Mouse (Mus musculus) stomach, embryonic 16.5 days (tissue): ENCODE results near the gene Ephx3. TPM values are rescaled to one million over a fixed set of nuclear protein-coding genes. Genes with fewer than 3 reads are reported as not detected.
"Not testable (repeated sequence)": the region's sequence is repeated elsewhere in the genome, so short reads cannot be mapped to it uniquely, and the experiment has no call there.

Source experiments
- ATAC-seq: fragments of 200-750 bp; cut with Nextera tagmentation; 2 replicates; pipeline ENCODE4 v1.8.0; 2017; ENCODE audit warnings: moderate number of reproducible peaks, moderate TSS enrichment; ENCODE audit not compliant: insufficient read depth, low FRiP score
- H3K27ac ChIP-seq: fragments of 300-500 bp; sonication (generic); 2 replicates; pipeline ENCODE4 v1.5.1; 2014; ENCODE audit warnings: low read length
- H3K27me3 ChIP-seq: fragments of 300-500 bp; sonication (generic); 2 replicates; pipeline ENCODE4 v1.6.1; 2014; ENCODE audit warnings: low read length, control low read depth, mixed read lengths; ENCODE audit not compliant: control insufficient read depth, insufficient read depth
- H3K36me3 ChIP-seq: fragments of 300-500 bp; sonication (generic); 2 replicates; pipeline ENCODE4 v1.6.1; 2014; ENCODE audit warnings: low read length; ENCODE audit not compliant: control insufficient read depth, insufficient read depth
- H3K4me1 ChIP-seq: fragments of 300-500 bp; sonication (generic); 2 replicates; pipeline ENCODE4 v1.6.1; 2014; ENCODE audit warnings: low read length, control low read depth, mixed read lengths; ENCODE audit not compliant: control insufficient read depth, insufficient read depth
- H3K4me2 ChIP-seq: fragments of 300-500 bp; sonication (generic); 2 replicates; pipeline ENCODE4 v1.6.1; 2014; ENCODE audit warnings: low read depth, low read length, mixed read lengths
- H3K4me3 ChIP-seq: fragments of 300-500 bp; sonication (generic); replicated peaks from 2 replicates; pipeline ENCODE4 v1.5.1; 2014; ENCODE audit warnings: mild to moderate bottlenecking, low read length
- H3K9ac ChIP-seq: fragments of 300-500 bp; sonication (generic); 2 replicates; pipeline ENCODE4 v1.6.1; 2014; ENCODE audit warnings: low read length
- H3K9me3 ChIP-seq: fragments of 300-500 bp; sonication (generic); replicated peaks from 2 replicates; pipeline ENCODE4 v1.6.1; 2016; ENCODE audit warnings: low read length, control low read depth; ENCODE audit not compliant: control insufficient read depth
- WGBS: fragments of 180-500 bp; shearing (Covaris S2); extraction: QIAGEN DNeasy Blood & Tissue Kit; methylation state at CpG from one replicate; pipeline ENCODE4 v1.1.7; 2014; 5-methylcytosine and 5-hydroxymethylcytosine counted together
- polyA plus RNA-seq: library from polyadenylated mRNA; unstranded; fragments of >200 nt; fragmentation: Nextera tagmentation; extraction: Ambion mirVana; gene quantifications from 2 replicates; pipeline ENCODE4 v1.2.1, GENCODE M21; 2015

Gene Ephx3
- polyA plus RNA-seq, result 14.4 and 25.3 TPM in 2 replicates

GRCm38 (mm10) chr17:32188863-32189636, at the start of gene Ephx3:
Ephx3 (minus strand) TSS chr17:32189549.
- H3K9ac ChIP-seq, result peak within 1 kb of the TSS; percentile 58
- H3K27me3 ChIP-seq, result peaks cover 4% of the 10 kb centered on the region; the same call in 1 of the 2 replicates
- H3K4me2 ChIP-seq, result peak within 1 kb of the TSS; percentile 82
- H3K9me3 ChIP-seq, result no peaks in the 10 kb centered on the region
- no peak within 1 kb of the TSS; the same call in 1 of the 2 replicates for H3K27ac ChIP-seq
- WGBS, result 7% methylated on average over 42 of the region's 42 CpGs
- peaks cover 15% of the 10 kb centered on the region for H3K4me1 ChIP-seq
- peak within 1 kb of the TSS; percentile 46 for H3K4me3 ChIP-seq
- no peaks in the 10 kb centered on the region for H3K36me3 ChIP-seq
- no peak for ATAC-seq

- Histone ChIP-seq H3K4me1 (peaks cover 9% of the 10 kb centered on the region), H3K36me3 (no peaks in the 10 kb centered on the region), H3K4me3 (no peak overlapping the region), H3K9ac (no peak overlapping the region), H3K4me2 (no peak overlapping the region), H3K27me3 (no peaks in the 10 kb centered on the region), H3K9me3 (no peaks in the 10 kb centered on the region), H3K27ac (no peak overlapping the region)
- ATAC-seq, result no peak
- 87% methylated on average over 1 of the region's 1 CpGs for WGBS
Observed at GRCm38 (mm10) chr17:32238589-32238988, 49.2 kb upstream of the Ephx3 start.

DNA sequence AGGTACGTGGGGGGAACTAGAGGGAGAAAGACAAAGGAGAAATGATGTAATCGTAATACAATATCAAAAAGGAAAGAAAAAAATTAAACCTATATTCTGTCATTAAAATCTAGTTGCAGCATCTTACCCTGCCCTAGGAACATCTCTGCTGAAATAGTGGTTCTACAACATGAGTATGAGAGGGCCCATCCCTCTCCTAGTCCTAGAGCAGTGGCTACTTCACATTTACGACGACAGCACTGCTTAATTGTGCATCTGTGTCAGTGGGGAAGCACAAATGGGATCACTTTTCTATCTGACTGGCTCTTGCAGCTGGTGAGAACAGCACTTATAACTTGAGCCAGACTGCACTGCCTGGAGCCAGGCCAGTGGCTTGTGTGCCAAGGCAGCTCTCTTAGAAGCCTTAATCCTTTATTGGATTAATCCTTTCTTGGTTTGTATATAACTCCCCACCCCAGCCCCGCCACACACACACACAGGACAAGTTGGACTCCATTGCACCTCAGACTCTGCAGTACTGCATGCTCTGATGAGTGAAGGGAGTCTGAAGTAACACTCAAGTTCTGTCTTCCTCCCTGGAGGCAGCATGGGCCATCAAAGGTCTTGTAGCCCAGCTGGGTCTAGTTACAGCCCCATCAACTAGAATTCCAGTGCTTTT, 46.3 kb upstream of the Ephx3 start:
- Histone ChIP-seq H3K36me3 (no peaks in the 10 kb centered on the region), H3K4me1 (peaks cover 9% of the 10 kb centered on the region), H3K9me3 (no peaks in the 10 kb centered on the region), H3K27ac (peak overlapping the region; percentile 66), H3K4me2 (no peak overlapping the region), H3K9ac (no peak overlapping the region), H3K27me3 (no peaks in the 10 kb centered on the region), H3K4me3 (no peak overlapping the region)
- WGBS, result 54% methylated on average over 5 of the region's 5 CpGs
- ATAC-seq, result peak; percentile 83

- no peak for ATAC-seq
- H3K4me2 ChIP-seq, result no peak overlapping the region
- no peak overlapping the region for H3K4me3 ChIP-seq
- H3K9ac ChIP-seq, result no peak overlapping the region
- no peak overlapping the region for H3K27ac ChIP-seq
- H3K9me3 ChIP-seq, result no peaks in the 10 kb centered on the region
- H3K4me1 ChIP-seq, result peaks cover 9% of the 10 kb centered on the region
- H3K27me3 ChIP-seq, result no peaks in the 10 kb centered on the region
- 0 out of 2 replicates have a peak, but pooled peaks cover 5% of the 10 kb centered on the region for H3K36me3 ChIP-seq
Observed at GRCm38 (mm10) chr17:32233174-32233573, 43.8 kb upstream of the Ephx3 start.

GRCm38 (mm10) chr17:32229256-32229655, 39.9 kb upstream of the Ephx3 start:
- Histone ChIP-seq H3K4me3 (no peak overlapping the region), H3K36me3 (peaks cover 6% of the 10 kb centered on the region; the same call in 1 of the 2 replicates), H3K4me1 (no peaks in the 10 kb centered on the region), H3K9me3 (no peaks in the 10 kb centered on the region), H3K27me3 (no peaks in the 10 kb centered on the region), H3K9ac (no peak overlapping the region), H3K4me2 (no peak overlapping the region), H3K27ac (no peak overlapping the region)
- WGBS, result 95% methylated on average over 4 of the region's 4 CpGs
- no peak for ATAC-seq

- Histone ChIP-seq H3K4me3 (no peak overlapping the region), H3K27ac (no peak overlapping the region), H3K9ac (no peak overlapping the region), H3K9me3 (no peaks in the 10 kb centered on the region), H3K36me3 (peaks cover 26% of the 10 kb centered on the region; the same call in 1 of the 2 replicates), H3K27me3 (no peaks in the 10 kb centered on the region), H3K4me2 (no peak overlapping the region), H3K4me1 (no peaks in the 10 kb centered on the region)
- ATAC-seq, result no peak
- WGBS, result 63% methylated on average over 3 of the region's 3 CpGs
Observed at GRCm38 (mm10) chr17:32220873-32221272, 31.5 kb upstream of the Ephx3 start.

GRCm38 (mm10) chr17:32215587-32215986, 26.2 kb upstream of the Ephx3 start:
- not testable (repeated sequence) for H3K9me3 ChIP-seq, H3K4me1 ChIP-seq, H3K27me3 ChIP-seq, H3K4me3 ChIP-seq, H3K4me2 ChIP-seq, H3K27ac ChIP-seq, H3K9ac ChIP-seq, ATAC-seq
- 73% methylated on average over 4 of the region's 4 CpGs for WGBS
- H3K36me3 ChIP-seq, result peaks cover 30% of the 10 kb centered on the region

- not testable (repeated sequence) for H3K9ac ChIP-seq, H3K9me3 ChIP-seq, H3K4me3 ChIP-seq, H3K27ac ChIP-seq, H3K27me3 ChIP-seq, H3K4me2 ChIP-seq, ATAC-seq
- Histone ChIP-seq H3K36me3 (peaks cover 24% of the 10 kb centered on the region), H3K4me1 (peaks cover 13% of the 10 kb centered on the region)
- WGBS, result 94% methylated on average over 6 of the region's 6 CpGs
Observed at GRCm38 (mm10) chr17:32211554-32211953, 22.2 kb upstream of the Ephx3 start.

DNA sequence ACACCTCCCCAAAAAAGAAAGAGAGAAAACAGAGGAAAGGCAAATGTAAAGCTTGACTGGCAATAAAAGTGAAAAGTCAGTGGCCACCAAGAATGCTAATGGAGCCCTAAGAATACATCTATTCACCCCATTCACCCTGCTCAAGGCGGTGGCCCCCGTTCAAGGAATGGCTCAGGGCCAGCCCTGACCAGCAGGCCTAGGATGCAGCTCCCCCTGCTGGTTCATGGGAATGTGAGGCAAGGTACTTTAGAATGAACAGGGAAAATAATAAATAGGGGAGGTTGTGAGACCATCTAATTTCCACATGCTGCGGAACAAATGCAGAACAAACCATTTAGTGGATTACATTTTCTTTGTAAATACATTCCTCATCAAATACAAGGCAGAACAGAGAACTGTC, 20.4 kb upstream of the Ephx3 start:
- Histone ChIP-seq H3K4me1 (peaks cover 13% of the 10 kb centered on the region), H3K4me2 (no peak overlapping the region), H3K36me3 (peaks cover 21% of the 10 kb centered on the region), H3K27ac (peak overlapping the region; percentile 77), H3K9me3 (no peaks in the 10 kb centered on the region), H3K4me3 (no peak overlapping the region), H3K9ac (no peak overlapping the region), H3K27me3 (no peaks in the 10 kb centered on the region)
- 29% methylated on average over 3 of the region's 3 CpGs for WGBS
- ATAC-seq, result peak; percentile 37; the same call in 1 of the 2 replicates
